Mouse (Mus musculus): ENCODE results near the gene Gcgr.

DNA sequence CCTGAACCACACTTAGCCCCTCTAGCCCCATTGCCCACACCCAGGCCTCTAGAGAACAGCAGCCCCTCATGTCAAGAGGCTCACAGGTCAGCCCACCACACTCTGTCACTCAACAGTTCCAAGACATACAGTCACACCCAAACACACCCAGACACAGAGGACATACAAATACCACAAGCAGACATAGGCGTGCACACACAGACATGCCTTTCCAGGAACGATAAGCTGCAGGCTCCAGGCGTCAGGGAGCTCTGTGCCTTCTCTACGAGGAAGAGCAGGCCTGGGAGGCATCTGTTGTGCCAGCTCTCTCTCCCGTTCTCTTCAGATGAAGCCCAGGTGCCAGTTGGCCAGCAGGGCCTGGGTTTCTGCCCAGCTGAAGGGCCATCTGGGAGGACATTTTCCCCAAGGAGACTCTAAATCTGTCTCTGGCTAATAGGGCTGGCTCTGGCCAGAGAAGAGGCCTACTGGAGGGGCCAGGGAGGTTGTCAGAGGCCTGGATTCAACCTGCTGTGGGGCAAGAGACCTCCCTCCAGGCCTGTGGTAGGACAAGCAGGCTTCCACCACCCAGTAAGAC, 9.4 kb upstream of the Gcgr start:
- no peak for TF ChIP-seq POLR2A (IDR thresholded peaks at IDR 0.05; ENCODE audit: insufficient read depth, low read depth, low read length)
- TF ChIP-seq CTCF (IDR thresholded peaks at IDR 0.05; ENCODE audit: insufficient read depth, low read depth, low read length) = no peak

Measured in olfactory bulb, adult 2 months (tissue).